Mouse (Mus musculus): Measurements from ENCODE around the gene Lrrc31. TPM values are rescaled to one million over a fixed set of nuclear protein-coding genes. Genes with fewer than 3 reads are reported as not detected.
"Not testable (repeated sequence)": the region's sequence is repeated elsewhere in the genome, so short reads cannot be mapped to it uniquely, and the experiment has no call there.

The Lrrc31 gene
- polyA plus RNA-seq (2015; fragmentation: Nextera tagmentation; extraction: Ambion mirVana), result not detected in 2 replicates

- 90% methylated on average over 6 of the region's 6 CpGs for WGBS
- not testable (repeated sequence) for H3K27me3 ChIP-seq (replicated peaks); ATAC-seq (ENCODE audit: low FRiP score)
These were observed at the start of gene Lrrc31 for GRCm38 (mm10) chr3:30699711-30700505. Lrrc31 (minus strand) TSS chr3:30699843.

GRCm38 (mm10) chr3:30748316-30748715, 48.7 kb upstream of the Lrrc31 start:
- H3K9ac ChIP-seq (replicated peaks), result no peak overlapping the region
- H3K4me2 ChIP-seq, result no peak overlapping the region
- H3K27ac ChIP-seq (replicated peaks), result no peak overlapping the region
- no peaks in the 10 kb centered on the region for H3K9me3 ChIP-seq (replicated peaks)
- no peaks in the 10 kb centered on the region for H3K27me3 ChIP-seq (replicated peaks)
- WGBS, result 92% methylated on average over 9 of the region's 9 CpGs
- no peak overlapping the region for H3K4me3 ChIP-seq (replicated peaks)
- no peaks in the 10 kb centered on the region for H3K4me1 ChIP-seq
- ATAC-seq (ENCODE audit: low FRiP score), result no peak
- no peaks in the 10 kb centered on the region for H3K36me3 ChIP-seq

More at GRCm38 (mm10) chr3:30699711-30700505, at the start of gene Lrrc31:
- H3K36me3 ChIP-seq; H3K9me3 ChIP-seq (replicated peaks); H3K27ac ChIP-seq (replicated peaks); H3K4me2 ChIP-seq; H3K4me1 ChIP-seq; H3K4me3 ChIP-seq (replicated peaks); H3K9ac ChIP-seq (replicated peaks): not testable (repeated sequence)

- H3K4me1 ChIP-seq, result no peaks in the 10 kb centered on the region
- no peak within 1 kb of the TSS for H3K27ac ChIP-seq (replicated peaks)
- WGBS, result 86% methylated on average over 7 of the region's 7 CpGs
- H3K9me3 ChIP-seq (replicated peaks), result no peaks in the 10 kb centered on the region
- no peak within 1 kb of the TSS for H3K4me3 ChIP-seq (replicated peaks)
- no peak for ATAC-seq (ENCODE audit: low FRiP score)
- no peak within 1 kb of the TSS for H3K9ac ChIP-seq (replicated peaks)
- no peaks in the 10 kb centered on the region for H3K36me3 ChIP-seq
- H3K4me2 ChIP-seq, result no peak within 1 kb of the TSS
- H3K27me3 ChIP-seq (replicated peaks), result no peaks in the 10 kb centered on the region
These were observed 46.4 kb upstream of the Lrrc31 start, which contains the start of gene Samd7 for GRCm38 (mm10) chr3:30746006-30746405. Samd7 (plus strand) TSS chr3:30746293.

DNA sequence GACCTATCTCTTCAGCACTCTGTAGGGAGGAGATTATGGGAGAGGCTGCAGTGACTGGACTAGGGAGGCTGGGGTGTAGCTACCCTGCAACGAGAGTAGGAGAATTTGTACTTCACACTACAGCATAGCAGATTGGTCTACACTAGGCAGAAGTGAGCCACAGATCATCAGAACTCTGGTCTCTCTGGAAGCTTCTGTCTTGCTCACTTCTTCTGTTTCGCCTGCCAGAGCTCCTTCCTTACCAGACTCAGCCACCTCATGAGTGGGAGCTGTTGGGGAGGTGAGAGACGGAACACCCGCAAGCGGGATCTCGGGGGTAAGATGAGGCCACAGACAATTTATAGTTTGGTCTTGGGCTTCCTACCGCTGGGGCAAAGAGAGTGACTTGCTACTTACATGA, 43.2 kb upstream of the Lrrc31 start:
- Histone ChIP-seq H3K4me2 (no peak overlapping the region), H3K36me3 (no peaks in the 10 kb centered on the region), H3K9ac (replicated peaks) (no peak overlapping the region), H3K4me1 (no peaks in the 10 kb centered on the region), H3K27me3 (replicated peaks) (no peaks in the 10 kb centered on the region), H3K9me3 (replicated peaks) (no peaks in the 10 kb centered on the region), H3K4me3 (replicated peaks) (no peak overlapping the region), H3K27ac (replicated peaks) (no peak overlapping the region)
- ATAC-seq (ENCODE audit: low FRiP score), result no peak
- 93% methylated on average over 7 of the region's 7 CpGs for WGBS

DNA sequence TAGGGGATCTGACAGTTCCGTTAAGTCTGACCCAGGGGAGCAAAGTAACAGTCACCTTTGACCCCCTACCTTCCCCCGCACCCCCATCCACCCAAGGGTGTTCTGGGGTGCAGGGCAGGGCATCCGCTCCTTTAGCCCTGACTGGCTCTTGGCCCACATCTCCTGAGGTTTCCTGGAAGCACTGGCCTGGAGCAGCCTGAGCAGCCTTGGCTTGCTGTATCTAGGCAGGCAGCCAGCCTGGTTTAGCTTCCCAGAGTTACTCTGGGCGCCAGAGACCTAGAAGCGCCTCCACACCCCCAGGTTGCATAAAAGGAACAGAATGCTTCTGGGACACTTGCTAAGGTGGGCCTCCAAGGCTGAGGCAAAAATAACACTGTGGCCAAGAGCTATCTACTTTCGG, 41.7 kb upstream of the Lrrc31 start:
- H3K4me3 ChIP-seq (replicated peaks), result no peak overlapping the region
- H3K9ac ChIP-seq (replicated peaks), result no peak overlapping the region
- 87% methylated on average over 6 of the region's 6 CpGs for WGBS
- H3K9me3 ChIP-seq (replicated peaks), result no peaks in the 10 kb centered on the region
- no peak overlapping the region for H3K27ac ChIP-seq (replicated peaks)
- no peak overlapping the region for H3K4me2 ChIP-seq
- H3K27me3 ChIP-seq (replicated peaks), result no peaks in the 10 kb centered on the region
- 0 out of 2 replicates have a peak, but pooled peaks cover 3% of the 10 kb centered on the region for H3K4me1 ChIP-seq
- H3K36me3 ChIP-seq, result no peaks in the 10 kb centered on the region
- ATAC-seq (ENCODE audit: low FRiP score), result no peak

DNA sequence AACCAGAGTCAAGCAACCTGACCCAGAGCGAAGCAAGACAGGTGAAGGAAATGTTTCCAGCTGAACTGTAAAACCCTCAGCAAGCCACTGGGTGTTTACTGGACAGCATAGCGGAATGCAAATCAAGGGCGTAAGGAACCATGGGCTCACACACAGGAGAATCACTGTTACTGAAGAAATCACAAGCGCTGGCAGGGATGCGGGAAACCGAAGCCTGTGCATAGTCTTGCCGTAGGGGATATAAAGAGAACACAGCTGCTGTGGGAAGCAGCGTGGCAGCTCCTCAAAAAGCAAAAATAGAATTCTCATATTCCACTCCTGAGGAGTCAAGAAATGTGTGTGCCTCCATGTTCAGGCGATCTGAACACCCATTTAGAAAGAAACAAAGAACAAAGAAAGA, 37.2 kb upstream of the Lrrc31 start:
- Histone ChIP-seq H3K4me2 (peak overlapping the region; percentile 13; the same call in 1 of the 2 replicates), H3K27ac (replicated peaks) (no peak overlapping the region), H3K4me3 (replicated peaks) (no peak overlapping the region), H3K4me1 (0 out of 2 replicates have a peak, but pooled peaks cover 3% of the 10 kb centered on the region), H3K27me3 (replicated peaks) (no peaks in the 10 kb centered on the region), H3K9ac (replicated peaks) (no peak overlapping the region), H3K36me3 (no peaks in the 10 kb centered on the region), H3K9me3 (replicated peaks) (no peaks in the 10 kb centered on the region)
- WGBS, result 58% methylated on average over 9 of the region's 9 CpGs
- no peak for ATAC-seq (ENCODE audit: low FRiP score)

GRCm38 (mm10) chr3:30729046-30729445, 29.4 kb upstream of the Lrrc31 start:
- H3K36me3 ChIP-seq, result no peaks in the 10 kb centered on the region
- no peak overlapping the region for H3K4me3 ChIP-seq (replicated peaks)
- H3K27ac ChIP-seq (replicated peaks), result no peak overlapping the region
- H3K9me3 ChIP-seq (replicated peaks), result no peaks in the 10 kb centered on the region
- H3K4me1 ChIP-seq, result no peaks in the 10 kb centered on the region
- no peak for ATAC-seq (ENCODE audit: low FRiP score)
- no peak overlapping the region for H3K9ac ChIP-seq (replicated peaks)
- H3K27me3 ChIP-seq (replicated peaks), result no peaks in the 10 kb centered on the region
- 90% methylated on average over 5 of the region's 5 CpGs for WGBS
- no peak overlapping the region for H3K4me2 ChIP-seq

- 82% methylated on average over 4 of the region's 4 CpGs for WGBS
- Histone ChIP-seq H3K9me3 (replicated peaks) (no peaks in the 10 kb centered on the region), H3K36me3 (no peaks in the 10 kb centered on the region), H3K9ac (replicated peaks) (no peak overlapping the region), H3K4me3 (replicated peaks) (no peak overlapping the region), H3K27me3 (replicated peaks) (no peaks in the 10 kb centered on the region), H3K4me2 (no peak overlapping the region), H3K27ac (replicated peaks) (no peak overlapping the region), H3K4me1 (no peaks in the 10 kb centered on the region)
- ATAC-seq (ENCODE audit: low FRiP score), result no peak
These were observed 27.6 kb upstream of the Lrrc31 start for GRCm38 (mm10) chr3:30727209-30727608.

DNA sequence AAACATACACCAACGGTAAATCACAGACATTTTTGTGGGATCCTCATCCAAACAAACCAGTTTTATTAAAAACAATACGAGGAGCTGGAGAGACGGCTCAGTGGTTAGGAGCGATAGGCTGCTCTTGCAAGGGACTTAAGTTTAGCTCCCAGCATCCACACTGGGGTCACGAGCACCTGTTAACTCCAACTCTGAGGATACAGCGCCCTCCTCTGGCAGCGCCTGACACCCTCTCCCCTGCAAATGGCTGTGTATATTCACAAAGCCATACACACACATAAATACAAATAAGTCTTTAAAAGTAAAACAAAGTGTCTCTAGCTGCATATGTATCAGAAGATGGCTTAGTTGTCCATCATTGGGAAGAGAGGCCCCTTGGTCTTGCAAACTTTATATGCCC, 25.9 kb upstream of the Lrrc31 start:
- H3K36me3 ChIP-seq, result no peaks in the 10 kb centered on the region
- no peak overlapping the region for H3K4me3 ChIP-seq (replicated peaks)
- H3K27ac ChIP-seq (replicated peaks), result no peak overlapping the region
- no peak overlapping the region for H3K9ac ChIP-seq (replicated peaks)
- 85% methylated on average over 7 of the region's 7 CpGs for WGBS
- H3K4me2 ChIP-seq, result no peak overlapping the region
- H3K4me1 ChIP-seq, result no peaks in the 10 kb centered on the region
- no peaks in the 10 kb centered on the region for H3K27me3 ChIP-seq (replicated peaks)
- H3K9me3 ChIP-seq (replicated peaks), result no peaks in the 10 kb centered on the region
- ATAC-seq (ENCODE audit: low FRiP score), result no peak

GRCm38 (mm10) chr3:30724848-30725465, 25.3 kb upstream of the Lrrc31 start:
- Histone ChIP-seq H3K4me1 (no peaks in the 10 kb centered on the region), H3K4me3 (replicated peaks) (no peak overlapping the region), H3K9me3 (replicated peaks) (no peaks in the 10 kb centered on the region), H3K36me3 (no peaks in the 10 kb centered on the region), H3K27ac (replicated peaks) (no peak overlapping the region), H3K4me2 (no peak overlapping the region), H3K9ac (replicated peaks) (no peak overlapping the region), H3K27me3 (replicated peaks) (no peaks in the 10 kb centered on the region)
- ATAC-seq (ENCODE audit: low FRiP score), result no peak
- 76% methylated on average over 10 of the region's 10 CpGs for WGBS

DNA sequence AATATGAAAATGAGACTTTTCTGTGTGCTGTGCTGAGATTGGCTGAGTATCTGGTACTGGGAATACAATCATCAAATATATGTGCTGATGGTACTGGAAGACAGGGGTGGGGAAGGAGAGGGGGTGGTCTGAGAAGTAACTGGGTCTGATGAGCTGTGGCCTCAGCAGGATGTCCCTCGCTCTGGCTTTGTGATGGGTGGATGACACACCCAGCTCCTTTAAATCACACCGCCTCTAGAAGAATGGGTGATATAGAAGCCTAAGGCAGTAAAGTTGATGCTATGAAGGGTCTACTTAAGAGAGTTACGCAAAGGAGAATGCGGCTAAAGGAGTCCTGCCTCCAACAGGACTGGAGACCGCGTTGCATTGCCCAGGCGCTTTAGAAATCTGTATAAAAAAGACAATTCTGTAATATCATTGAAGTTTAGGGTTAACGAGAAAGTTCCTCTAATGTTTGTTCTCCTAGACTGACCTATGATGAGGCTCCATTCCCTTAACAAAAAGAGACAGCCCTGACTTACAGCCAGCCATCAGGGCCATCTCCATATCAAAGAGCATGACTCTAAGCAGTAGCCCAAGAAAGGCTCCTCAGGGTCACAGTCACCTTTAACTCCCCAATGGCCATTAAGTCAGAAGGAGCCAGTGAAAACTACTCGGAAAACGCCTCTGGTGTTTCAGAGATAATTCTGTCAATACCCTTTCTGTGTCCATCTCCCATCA, 24.6 kb upstream of the Lrrc31 start:
- ATAC-seq (ENCODE audit: low FRiP score), result no peak
- Histone ChIP-seq H3K9ac (replicated peaks) (no peak overlapping the region), H3K27me3 (replicated peaks) (no peaks in the 10 kb centered on the region), H3K9me3 (replicated peaks) (no peaks in the 10 kb centered on the region), H3K4me1 (no peaks in the 10 kb centered on the region), H3K27ac (replicated peaks) (no peak overlapping the region), H3K36me3 (no peaks in the 10 kb centered on the region), H3K4me2 (no peak overlapping the region), H3K4me3 (replicated peaks) (no peak overlapping the region)
- 25% methylated on average over 10 of the region's 10 CpGs for WGBS

Data from neural tube, embryonic 15.5 days (tissue).